Mouse (Mus musculus): ENCODE data around the gene Gzmc. TPM values are rescaled to one million over a fixed set of nuclear protein-coding genes. Genes with fewer than 3 reads are reported as not detected.

Gene Gzmc
- total and polyA plus RNA-seq, 3 experiments, result not detected

GRCm38 (mm10) chr14:56266109-56266508, 31.7 kb upstream of the Gzmc start:
- TF ChIP-seq CHD1 (IDR thresholded peaks at IDR 0.05; ENCODE audit: low read depth, low read length) (no peak), RCOR1 (conservative IDR thresholded peaks at IDR 0.05; ENCODE audit: low read depth, low read length) (no peak)
- in situ Hi-C loops (cut with MboI; ENCODE audit: low pct_ligation_motif_present, low pct_unique_long_range_greater_than_20kb, low sequenced_read_pairs) (no loop called here), dilution Hi-C loops (cut with MboI; ENCODE audit: extremely low pct_ligation_motif_present, extremely low pct_unique_long_range_greater_than_20kb, low sequenced_read_pairs) (no loop called here)
- Histone ChIP-seq H3K27ac (ENCODE audit: insufficient read depth, low read depth) (no peak overlapping the region), H3K27me3 (replicated peaks) (peaks cover under 1% of the 10 kb centered on the region), H3K9me3 (replicated peaks; ENCODE audit: low read length) (no peaks in the 10 kb centered on the region), H3K79me2 (replicated peaks; ENCODE audit: control insufficient read depth, extremely low read depth, insufficient read depth, poor library complexity, severe bottlenecking) (no peaks in the 10 kb centered on the region), H3K9ac (ENCODE audit: insufficient read depth, low read depth) (no peak overlapping the region), H3K4me2 (ENCODE audit: insufficient read depth, low read depth, poor library complexity, severe bottlenecking) (no peak overlapping the region), H3K36me3 (replicated peaks in 1 of 2; ENCODE audit: control insufficient read depth in 1 of 2, insufficient read depth in 1 of 2, low read length in 1 of 2) (no peaks in the 10 kb centered on the region), H3K4me1 (ENCODE audit: control insufficient read depth in 1 of 2, insufficient read depth in 2 of 2) (no peaks in the 10 kb centered on the region), H3K4me3 (replicated peaks in 1 of 3; ENCODE audit: low read depth in 2 of 3, low read length in 2 of 3, poor library complexity in 1 of 3) (no peak overlapping the region)
- DNase-seq (ENCODE audit: extremely low read depth), result no peak

- DNase-seq (ENCODE audit: extremely low read depth), result no peak
These were observed 27.7 kb upstream of the Gzmc start, which contains the start of gene Gzmb for GRCm38 (mm10) chr14:56262153-56262552. Gene Gzmb (minus strand): TSS chr14:56262260.

GRCm38 (mm10) chr14:56240409-56240808, 6.0 kb upstream of the Gzmc start:
- H3K9ac ChIP-seq (ENCODE audit: insufficient read depth, low read depth), result no peak overlapping the region
- DNase-seq (ENCODE audit: extremely low read depth), result peak; percentile 2
- H3K36me3 ChIP-seq (replicated peaks in 1 of 2; ENCODE audit: control insufficient read depth in 1 of 2, insufficient read depth in 1 of 2, low read length in 1 of 2), result no peaks in the 10 kb centered on the region
- dilution Hi-C loops (cut with MboI; ENCODE audit: extremely low pct_ligation_motif_present, extremely low pct_unique_long_range_greater_than_20kb, low sequenced_read_pairs), result no loop called here
- no peak overlapping the region for H3K27ac ChIP-seq (ENCODE audit: insufficient read depth, low read depth)
- TF ChIP-seq ELF1 (IDR thresholded peaks at IDR 0.05; ENCODE audit: low read depth, low read length), result no peak
- no peak for TF ChIP-seq IRF4 (IDR thresholded peaks at IDR 0.05; ENCODE audit: low read depth, low read length)
- TF ChIP-seq POLR2AphosphoS2 (IDR thresholded peaks at IDR 0.05; ENCODE audit: low read depth, low read length), result no peak
- peak; percentile 16 for TF ChIP-seq RAD21 (IDR thresholded peaks at IDR 0.05; ENCODE audit: low read depth, low read length)
- TF ChIP-seq TBP (conservative IDR thresholded peaks at IDR 0.05; ENCODE audit: low read depth, low read length), result no peak
- no peak for TF ChIP-seq NELFE (IDR thresholded peaks at IDR 0.05; ENCODE audit: low read depth, low read length)
- peak in 1 of 2 experiments; percentile 54; a peak in 2 of 4 replicates for TF ChIP-seq CTCF (conservative IDR thresholded peaks at IDR 0.05 in 1 of 2, IDR thresholded peaks at IDR 0.05 in 1 of 2; ENCODE audit: low read depth in 2 of 2, low read length in 2 of 2)
- no peak for TF ChIP-seq JUN (IDR thresholded peaks at IDR 0.05; ENCODE audit: insufficient read depth, low read depth, low read length)
- no peak for TF ChIP-seq BHLHE40 (IDR thresholded peaks at IDR 0.05; ENCODE audit: low read depth, low read length)
- no peak for TF ChIP-seq E2F4 (IDR thresholded peaks at IDR 0.05; ENCODE audit: insufficient replicate concordance, low read depth, low read length)
- TF ChIP-seq GABPA (IDR thresholded peaks at IDR 0.05; ENCODE audit: insufficient replicate concordance, low read depth, low read length), result no peak
- peak; percentile 52 for TF ChIP-seq SMC3 (IDR thresholded peaks at IDR 0.05; ENCODE audit: low read depth, low read length)
- TF ChIP-seq MAX (IDR thresholded peaks at IDR 0.05; ENCODE audit: low read length), result no peak
- TF ChIP-seq MAFK (IDR thresholded peaks at IDR 0.05; ENCODE audit: insufficient replicate concordance, low read length), result no peak
- no peak for TF ChIP-seq ZKSCAN1 (IDR thresholded peaks at IDR 0.05; ENCODE audit: borderline replicate concordance, low read depth, low read length)
- no peaks in the 10 kb centered on the region for H3K9me3 ChIP-seq (replicated peaks; ENCODE audit: low read length)
- no peaks in the 10 kb centered on the region for H3K79me2 ChIP-seq (replicated peaks; ENCODE audit: control insufficient read depth, extremely low read depth, insufficient read depth, poor library complexity, severe bottlenecking)
- no peak overlapping the region for H3K4me3 ChIP-seq (replicated peaks in 1 of 3; ENCODE audit: low read depth in 2 of 3, low read length in 2 of 3, poor library complexity in 1 of 3)
- H3K27me3 ChIP-seq (replicated peaks), result peaks cover 25% of the 10 kb centered on the region
- no peak overlapping the region for H3K4me2 ChIP-seq (ENCODE audit: insufficient read depth, low read depth, poor library complexity, severe bottlenecking)
- in situ Hi-C loops (cut with MboI; ENCODE audit: low pct_ligation_motif_present, low pct_unique_long_range_greater_than_20kb, low sequenced_read_pairs), result no loop called here
- H3K4me1 ChIP-seq (ENCODE audit: control insufficient read depth in 1 of 2, insufficient read depth in 2 of 2), result no peaks in the 10 kb centered on the region

More at GRCm38 (mm10) chr14:56262153-56262552, 27.7 kb upstream of the Gzmc start, which contains the start of gene Gzmb:
- Histone ChIP-seq H3K27me3 (replicated peaks) (peaks cover 13% of the 10 kb centered on the region), H3K4me2 (ENCODE audit: insufficient read depth, low read depth, poor library complexity, severe bottlenecking) (no peak within 1 kb of the TSS), H3K9me3 (replicated peaks; ENCODE audit: low read length) (no peaks in the 10 kb centered on the region), H3K27ac (ENCODE audit: insufficient read depth, low read depth) (no peak within 1 kb of the TSS), H3K9ac (ENCODE audit: insufficient read depth, low read depth) (no peak within 1 kb of the TSS), H3K79me2 (replicated peaks; ENCODE audit: control insufficient read depth, extremely low read depth, insufficient read depth, poor library complexity, severe bottlenecking) (no peaks in the 10 kb centered on the region), H3K36me3 (replicated peaks in 1 of 2; ENCODE audit: control insufficient read depth in 1 of 2, insufficient read depth in 1 of 2, low read length in 1 of 2) (no peaks in the 10 kb centered on the region), H3K4me1 (ENCODE audit: control insufficient read depth in 1 of 2, insufficient read depth in 2 of 2) (no peaks in the 10 kb centered on the region), H3K4me3 (replicated peaks in 1 of 3; ENCODE audit: low read depth in 2 of 3, low read length in 2 of 3, poor library complexity in 1 of 3) (no peak within 1 kb of the TSS)
- TF ChIP-seq ELF1 (IDR thresholded peaks at IDR 0.05; ENCODE audit: low read depth, low read length), result no peak
- TF ChIP-seq ZMIZ1 (IDR thresholded peaks at IDR 0.05; ENCODE audit: low read depth, low read length), result no peak
- TF ChIP-seq ZC3H11A (IDR thresholded peaks at IDR 0.05; ENCODE audit: low read depth, low read length), result no peak
- TF ChIP-seq MEF2A (IDR thresholded peaks at IDR 0.05; ENCODE audit: borderline replicate concordance, low read depth, low read length), result no peak
- TF ChIP-seq UBTF (IDR thresholded peaks at IDR 0.05; ENCODE audit: low read depth, low read length), result no peak
- TF ChIP-seq NELFE (IDR thresholded peaks at IDR 0.05; ENCODE audit: low read depth, low read length), result no peak
- TF ChIP-seq CHD2 (IDR thresholded peaks at IDR 0.05; ENCODE audit: low read length), result no peak
- no peak for TF ChIP-seq BHLHE40 (IDR thresholded peaks at IDR 0.05; ENCODE audit: low read depth, low read length)
- no peak for TF ChIP-seq USF2 (conservative IDR thresholded peaks at IDR 0.05; ENCODE audit: low read depth, low read length)
- TF ChIP-seq EP300 (IDR thresholded peaks at IDR 0.05; ENCODE audit: low read length), result no peak
- TF ChIP-seq GABPA (IDR thresholded peaks at IDR 0.05; ENCODE audit: insufficient replicate concordance, low read depth, low read length), result no peak
- TF ChIP-seq IRF4 (IDR thresholded peaks at IDR 0.05; ENCODE audit: low read depth, low read length), result no peak
- TF ChIP-seq RAD21 (IDR thresholded peaks at IDR 0.05; ENCODE audit: low read depth, low read length), result no peak
- in situ Hi-C loops (cut with MboI; ENCODE audit: low pct_ligation_motif_present, low pct_unique_long_range_greater_than_20kb, low sequenced_read_pairs), result no loop called here
- dilution Hi-C loops (cut with MboI; ENCODE audit: extremely low pct_ligation_motif_present, extremely low pct_unique_long_range_greater_than_20kb, low sequenced_read_pairs), result no loop called here

Data from CH12.LX (cell line).